Mouse (Mus musculus): ENCODE data around the gene Alkbh7. TPM values are rescaled to one million over a fixed set of nuclear protein-coding genes. Genes with fewer than 3 reads are reported as not detected.
A peak's percentile ranks its signal among the peaks of the same experiment; 100 is the strongest.

Gene Alkbh7
- total RNA-seq, 2 experiments from 2014 or later: 29.5 to 33.5 TPM

DNA sequence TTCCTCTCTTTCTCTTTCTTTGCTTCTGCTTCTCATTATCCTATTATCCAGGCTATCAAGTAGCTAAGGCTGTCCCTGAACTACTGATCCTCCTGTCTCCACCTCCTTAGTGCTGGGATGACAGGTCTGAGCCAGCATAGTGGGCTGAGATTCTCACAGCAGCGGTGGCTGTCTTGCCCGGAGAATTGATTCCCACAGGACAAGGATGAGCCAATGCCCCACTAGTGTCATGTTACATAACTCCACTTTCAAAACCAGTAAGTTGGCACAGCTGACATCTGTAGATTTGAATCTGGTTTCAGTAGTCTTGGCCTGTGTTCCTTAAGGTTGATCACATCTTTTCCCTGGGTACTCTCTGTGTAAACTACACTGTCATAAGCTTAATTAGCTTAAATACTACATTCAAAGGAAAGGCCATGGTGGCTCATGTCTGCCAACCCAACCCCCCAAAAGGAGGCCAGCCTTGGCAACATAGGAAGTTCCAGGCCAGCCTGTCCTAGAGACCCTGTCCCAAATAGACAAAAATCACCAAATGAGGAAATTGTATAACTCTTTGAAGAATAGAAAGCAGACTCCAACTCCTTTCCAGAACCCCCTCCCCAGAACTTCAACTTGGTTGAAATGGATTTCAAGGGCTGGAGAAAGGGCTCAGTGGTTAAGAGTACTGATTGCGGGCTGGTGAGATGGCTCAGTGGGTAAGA lies 10.9 kb upstream of the Alkbh7 start:
- no peak for DNase-seq

DNA sequence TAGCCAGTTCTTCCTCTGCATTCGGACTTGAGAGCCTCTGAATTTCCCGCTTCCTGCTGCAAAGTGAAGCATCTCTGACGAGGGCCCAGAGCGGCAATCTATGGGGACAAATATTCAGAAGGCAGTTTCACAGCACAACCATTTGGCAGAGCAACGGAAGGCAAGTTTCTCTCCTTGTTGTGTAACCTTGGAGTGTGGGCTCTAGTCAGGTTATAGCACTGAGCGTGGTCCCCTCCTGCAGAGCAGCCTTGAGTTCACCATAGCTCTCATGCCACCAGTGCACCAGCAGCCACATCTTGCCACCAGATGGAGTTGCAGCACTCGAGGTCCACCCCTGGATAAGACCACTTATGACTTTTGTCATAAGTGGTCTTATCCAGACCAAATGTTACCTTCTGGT lies 8.7 kb upstream of the Alkbh7 start:
- no peak for DNase-seq

DNA sequence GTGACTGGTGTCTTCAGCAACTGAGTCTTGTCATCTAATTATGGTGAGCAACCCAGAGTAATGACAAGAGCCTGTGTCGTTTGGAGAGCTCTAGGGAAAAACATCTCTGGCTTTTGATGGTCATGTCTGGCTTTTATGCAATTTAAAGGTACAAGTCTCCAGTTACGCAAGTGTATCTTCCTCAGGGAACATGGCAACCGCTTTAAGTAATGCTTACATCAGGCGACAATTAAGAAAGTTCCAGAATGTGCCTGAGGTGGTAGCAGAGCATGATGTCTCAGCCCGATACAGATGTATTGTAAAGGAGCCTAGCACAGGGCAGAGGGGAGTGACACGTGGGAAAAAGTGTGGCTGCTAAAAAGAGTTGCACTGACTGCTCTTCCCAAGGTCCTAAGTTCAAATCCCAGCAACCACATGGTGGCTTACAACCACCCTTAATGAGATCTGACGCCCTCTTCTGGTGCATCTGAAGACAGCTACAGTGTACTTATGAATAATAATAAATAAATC lies 8.2 kb upstream of the Alkbh7 start:
- no peak for DNase-seq

DNA sequence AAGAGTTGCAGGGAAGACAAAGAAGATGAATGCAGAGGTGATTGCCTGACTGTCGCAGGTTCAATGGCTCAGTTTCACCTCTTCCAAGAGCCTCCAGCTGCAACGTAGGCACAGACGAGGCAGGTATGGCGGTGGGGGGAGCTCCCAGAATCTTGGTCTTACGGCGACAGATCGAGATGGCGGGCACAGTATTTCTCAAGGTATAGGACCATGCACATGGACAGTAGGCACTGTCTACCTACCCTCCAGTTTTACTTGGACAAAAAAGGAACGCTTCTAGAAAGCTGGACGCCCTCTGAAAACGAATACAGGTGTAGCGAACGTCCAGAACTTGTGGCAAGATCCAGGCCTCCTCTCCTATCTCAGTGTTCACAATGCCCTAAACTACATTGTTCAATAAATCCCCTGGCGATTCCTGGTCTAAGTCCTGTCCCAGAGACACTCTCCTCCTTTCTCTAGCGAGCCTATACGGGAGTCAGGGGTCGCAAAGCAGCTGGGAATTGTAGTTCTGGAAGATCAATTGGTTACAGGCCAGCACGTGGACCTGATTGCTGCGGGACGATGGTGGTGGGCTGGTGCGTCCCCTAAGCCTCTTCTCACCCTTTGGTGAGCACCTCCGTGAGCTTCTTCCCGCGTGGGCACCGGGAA lies 7.5 kb upstream of the Alkbh7 start:
- peak; percentile 62 for DNase-seq

DNA sequence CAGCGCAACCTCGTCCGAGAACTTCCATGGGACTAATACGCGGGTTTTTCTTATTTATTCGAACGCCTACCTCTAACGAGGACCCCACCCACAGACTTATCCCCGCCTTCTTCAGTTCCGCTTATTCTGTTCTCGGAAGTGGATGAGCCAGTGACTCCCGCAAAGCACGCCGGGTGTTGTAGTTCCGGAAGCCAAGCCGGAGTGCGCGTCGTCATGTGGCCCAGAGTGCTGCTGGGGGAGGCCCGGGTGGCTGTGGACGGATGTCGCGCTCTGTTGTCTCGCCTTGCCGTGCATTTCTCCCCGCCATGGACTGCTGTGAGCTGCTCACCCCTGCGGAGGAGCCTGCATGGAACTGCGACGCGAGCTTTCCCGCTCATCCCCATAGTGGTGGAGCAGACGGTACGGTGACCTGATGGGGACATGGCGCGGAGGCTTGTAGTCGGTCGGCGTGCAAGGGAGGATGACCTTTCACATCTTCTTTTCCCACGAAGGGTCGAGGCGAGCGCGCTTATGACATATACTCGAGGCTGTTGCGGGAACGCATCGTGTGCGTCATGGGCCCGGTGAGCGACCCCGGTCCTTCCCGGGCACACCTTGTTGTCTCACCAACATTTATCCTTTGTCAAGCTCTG lies 6.9 kb upstream of the Alkbh7 start, which contains the start of gene Clpp:
Clpp (plus strand) TSS at position 191 of the 632 bp plus-strand sequence.
- peak; percentile 86 for DNase-seq

DNA sequence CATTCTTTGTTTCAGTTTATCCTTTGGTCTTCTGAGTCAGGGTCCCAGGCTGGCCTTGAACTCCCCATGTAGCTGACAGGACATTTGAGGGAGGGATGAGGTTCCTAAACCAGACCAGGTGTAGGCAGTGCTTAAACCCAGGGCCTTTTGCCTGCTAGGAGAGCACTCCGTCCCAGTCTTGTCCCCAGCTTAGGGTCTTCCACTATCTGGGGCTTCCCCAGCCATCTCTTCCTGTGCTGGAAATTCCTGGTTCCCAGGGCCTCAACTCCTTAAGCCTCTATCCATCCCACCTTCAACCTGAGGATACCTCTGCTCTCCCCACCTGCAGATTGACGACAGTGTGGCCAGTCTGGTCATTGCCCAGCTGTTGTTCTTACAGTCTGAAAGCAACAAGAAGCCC lies 6.2 kb upstream of the Alkbh7 start:
- no peak for DNase-seq

DNA sequence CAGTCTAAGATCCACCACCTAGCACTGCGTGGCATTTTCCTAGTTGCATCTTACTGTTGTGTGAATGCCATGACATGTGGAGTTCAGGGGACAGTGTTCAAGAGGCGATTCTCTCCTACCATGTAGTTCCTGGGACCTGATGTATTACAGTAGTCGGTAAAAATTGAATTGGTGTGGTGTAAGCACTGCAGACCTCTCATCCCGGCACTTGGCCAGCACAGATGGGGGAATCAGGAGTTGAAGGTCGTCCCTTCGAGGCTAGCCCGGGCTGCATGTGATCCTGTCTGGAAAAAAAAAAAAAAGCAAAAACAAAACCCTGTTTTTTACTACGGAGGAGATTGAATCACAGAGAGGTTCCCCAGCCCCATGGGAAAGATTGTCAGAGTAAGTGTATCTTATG lies 2.1 kb upstream of the Alkbh7 start:
- DNase-seq: no peak

DNA sequence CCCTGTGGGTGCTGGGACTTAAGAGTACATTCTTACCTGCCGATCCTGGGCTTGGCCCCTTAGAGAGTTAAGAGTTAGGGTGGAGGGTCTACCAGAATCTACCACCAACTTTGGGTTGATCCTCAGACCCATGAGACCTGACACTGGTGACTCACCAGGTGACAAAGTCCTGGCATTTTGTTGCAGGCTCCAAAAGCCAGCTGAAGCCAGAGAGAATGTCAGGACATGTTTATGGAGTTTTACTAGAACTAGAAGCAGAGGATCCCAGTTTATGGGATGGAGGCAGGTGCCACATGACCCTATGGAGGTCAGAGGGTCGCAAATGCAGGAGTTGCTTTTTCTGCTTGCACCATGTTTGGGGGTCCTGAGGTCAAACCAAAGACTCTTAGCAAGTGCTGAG lies 633 bp upstream of the Alkbh7 start:
- no peak for DNase-seq

DNA sequence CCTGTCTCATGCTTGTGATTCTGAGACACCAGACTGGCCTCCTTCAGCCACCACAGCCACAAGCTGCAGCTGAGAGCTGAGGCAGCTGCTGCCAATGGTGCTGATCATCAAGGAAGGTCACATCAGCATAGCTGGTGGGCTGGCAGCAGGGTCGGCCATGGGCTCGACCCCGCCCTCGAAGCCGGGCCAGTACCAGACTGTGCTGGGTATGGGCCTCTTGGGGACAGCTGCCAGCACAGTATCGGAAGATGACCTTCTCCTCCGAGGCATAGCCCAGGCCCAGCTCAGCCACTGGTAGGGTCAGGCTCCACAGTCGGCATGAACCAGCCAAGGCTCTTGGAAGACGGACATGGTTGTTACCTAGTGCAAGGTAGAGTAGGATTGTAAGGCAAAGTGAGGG lies 2.3 kb downstream of the Alkbh7 start:
- DNase-seq: no peak

DNA sequence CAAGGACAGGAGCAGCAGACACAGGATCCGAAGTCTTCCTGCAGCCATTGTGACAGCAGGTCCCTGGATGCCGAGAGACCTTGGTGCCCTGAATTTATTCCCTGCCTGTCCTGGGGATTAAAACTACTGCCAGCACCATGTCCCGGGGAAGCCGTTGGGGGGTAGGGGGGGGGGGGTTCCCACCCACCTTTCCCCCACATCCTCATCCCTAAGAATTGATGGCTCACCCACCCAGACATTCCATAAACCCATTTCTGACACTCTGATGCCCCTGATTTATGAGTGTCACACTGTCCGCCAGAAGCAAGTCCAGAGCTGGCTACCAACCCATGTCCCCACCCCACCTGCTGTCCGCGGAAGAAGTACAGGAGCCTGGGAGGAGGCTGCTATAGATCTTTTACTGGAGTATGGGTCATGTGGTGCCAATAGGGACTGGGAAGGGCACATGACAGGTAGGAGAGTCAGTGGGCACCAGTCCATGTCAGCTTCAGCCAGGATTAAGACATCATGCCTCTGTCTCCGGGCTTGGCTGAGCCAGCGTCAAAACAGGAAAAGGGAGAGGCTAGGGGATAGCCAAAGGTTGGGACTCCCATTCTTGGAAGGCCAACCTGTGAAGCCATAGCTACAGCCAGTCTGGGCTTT lies 3.0 kb downstream of the Alkbh7 start, which contains the start of gene Pspn:
Pspn (minus strand) TSS at position 51 of the 642 bp plus-strand sequence.
- DNase-seq: no peak

DNA sequence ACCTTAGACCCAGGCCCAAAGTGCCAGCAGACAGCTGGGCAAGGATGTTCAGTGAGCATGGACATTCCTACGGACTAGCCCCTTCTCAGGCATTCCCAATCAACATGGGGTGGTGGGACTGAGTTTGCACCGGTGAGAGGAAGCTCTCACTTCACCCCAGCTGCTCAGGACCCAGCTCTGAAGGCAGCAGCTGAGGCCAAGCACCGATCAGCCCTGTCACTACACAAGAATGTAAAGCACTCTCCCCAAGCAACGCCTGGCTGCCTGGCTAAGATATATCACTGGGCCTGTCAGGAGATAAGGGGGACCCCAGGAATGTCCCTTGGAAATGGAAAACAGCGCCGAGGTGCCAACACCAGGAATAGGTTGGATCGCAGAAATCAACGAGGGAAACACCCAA lies 4.1 kb downstream of the Alkbh7 start:
- no peak for DNase-seq

DNA sequence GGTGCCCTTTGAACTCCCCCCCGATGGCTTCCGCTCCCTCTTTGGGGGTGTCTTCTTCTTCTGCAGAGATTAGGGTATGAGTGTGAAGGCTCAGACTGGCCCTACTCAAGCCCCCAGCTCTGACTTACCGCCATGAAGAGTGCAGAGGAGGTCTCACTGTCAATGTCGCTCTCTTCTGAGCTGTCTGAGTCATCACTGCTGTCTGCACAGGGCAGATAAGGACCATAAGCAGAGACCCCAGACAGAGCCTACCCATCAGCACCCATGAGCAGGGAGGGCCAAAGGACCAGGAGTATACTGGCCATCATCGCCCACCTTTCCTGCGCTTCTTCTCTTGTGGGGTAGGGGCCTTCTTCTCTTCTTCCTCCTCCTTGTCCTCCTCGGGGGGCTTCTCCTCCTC lies 6.9 kb downstream of the Alkbh7 start:
- DNase-seq: no peak

DNA sequence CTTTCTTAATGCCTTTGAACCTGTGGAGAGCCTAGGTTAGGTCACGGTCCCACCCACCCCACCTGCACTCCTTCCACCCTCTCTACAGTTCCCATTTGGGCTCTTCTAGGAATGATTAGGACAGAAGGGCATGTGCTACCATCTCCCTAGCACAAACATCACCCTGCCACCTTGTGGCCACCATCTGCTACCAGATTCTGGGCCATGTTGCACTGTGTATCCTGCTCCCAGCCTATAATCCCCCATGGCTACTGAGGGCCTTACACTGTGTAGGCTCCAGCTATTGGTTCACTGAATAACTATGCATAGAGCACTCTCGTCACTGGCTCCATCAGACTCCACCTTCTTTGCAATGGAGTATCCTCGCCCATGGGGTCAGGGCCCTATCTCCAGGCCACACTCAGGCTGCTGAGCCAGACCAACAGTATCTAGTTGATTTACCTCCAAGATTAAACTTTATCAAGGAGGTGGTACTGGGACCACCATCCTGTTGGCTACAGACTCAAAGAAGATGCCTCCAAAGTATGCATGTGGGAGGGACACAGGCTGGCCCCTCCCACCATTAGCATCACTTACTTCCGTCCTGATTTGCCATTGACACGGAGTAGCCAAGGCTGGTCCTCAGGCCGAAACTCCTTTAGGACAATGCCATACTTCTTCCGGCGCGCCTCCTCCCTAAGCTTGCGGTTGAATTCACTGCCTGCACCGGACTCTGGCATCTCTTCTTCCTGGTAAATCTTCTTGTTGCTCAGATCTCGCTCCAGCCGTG lies 10.2 kb downstream of the Alkbh7 start:
- no peak for DNase-seq

DNA sequence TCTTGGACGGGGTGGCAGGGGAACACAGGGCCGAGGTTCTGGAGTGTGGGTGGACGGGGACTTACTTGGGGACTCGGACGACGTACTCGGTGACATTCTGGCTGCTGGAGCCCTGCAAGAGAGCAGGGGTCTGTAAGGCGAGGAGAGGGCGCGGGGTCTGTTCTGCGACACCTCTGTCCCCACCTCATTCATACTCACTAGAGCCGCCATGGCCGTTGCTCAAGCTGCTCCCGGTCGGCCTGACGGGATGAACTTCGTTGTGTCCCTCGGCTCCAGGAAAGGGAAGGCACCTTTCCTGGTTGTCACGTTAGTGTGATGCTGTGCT lies 13.7 kb downstream of the Alkbh7 start:
- DNase-seq: no peak

DNA sequence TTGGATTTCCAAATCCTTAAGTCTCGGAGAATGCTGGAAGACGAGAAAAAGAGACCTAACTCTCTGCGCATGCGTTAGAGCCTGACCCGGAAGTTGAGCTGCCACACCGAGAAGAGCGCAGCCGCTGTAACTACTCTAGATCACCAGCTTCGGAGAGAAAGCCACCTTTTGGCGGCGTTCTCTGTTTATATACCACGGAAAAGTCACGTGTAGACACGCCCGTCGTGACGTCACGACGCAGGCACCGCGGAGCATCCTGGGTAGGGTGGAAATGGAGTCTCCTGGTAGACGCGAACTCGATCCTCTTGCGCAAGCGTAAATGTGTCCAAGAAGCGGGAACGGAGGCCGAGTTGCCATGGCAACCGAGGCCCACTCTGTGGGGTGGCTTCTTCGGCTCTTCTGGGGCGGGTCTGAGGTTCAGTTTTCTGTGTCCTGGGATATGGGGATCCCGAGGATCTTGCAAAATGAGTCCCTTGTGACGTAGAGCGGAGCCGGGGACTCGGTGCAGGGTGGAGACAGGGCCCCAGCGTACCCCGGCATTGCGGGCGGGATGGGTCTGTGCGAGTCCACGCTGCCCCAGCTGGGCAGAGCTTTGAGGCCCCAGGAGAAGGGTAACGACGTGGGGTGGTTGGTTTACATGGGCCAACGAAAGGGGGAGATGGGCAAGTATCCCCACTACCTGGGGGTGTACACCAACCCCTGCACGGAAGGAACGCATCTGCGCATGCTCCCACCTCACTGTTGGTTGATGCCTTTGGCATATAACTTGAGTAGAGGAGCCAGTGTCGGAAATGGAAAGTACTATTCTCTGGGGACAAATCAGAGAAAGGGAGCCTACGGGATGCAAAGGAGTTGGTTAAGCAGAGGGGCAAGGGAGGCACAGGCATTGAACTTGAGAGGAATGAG lies 14.3 kb downstream of the Alkbh7 start, which contains the start of the genes Gtf2f1 and Gm17949:
Gtf2f1 (minus strand) TSS at position 53 of the 906 bp plus-strand sequence.
Gm17949 (plus strand) TSS at position 234 of the 906 bp plus-strand sequence.
- peak; percentile 87 for DNase-seq

DNA sequence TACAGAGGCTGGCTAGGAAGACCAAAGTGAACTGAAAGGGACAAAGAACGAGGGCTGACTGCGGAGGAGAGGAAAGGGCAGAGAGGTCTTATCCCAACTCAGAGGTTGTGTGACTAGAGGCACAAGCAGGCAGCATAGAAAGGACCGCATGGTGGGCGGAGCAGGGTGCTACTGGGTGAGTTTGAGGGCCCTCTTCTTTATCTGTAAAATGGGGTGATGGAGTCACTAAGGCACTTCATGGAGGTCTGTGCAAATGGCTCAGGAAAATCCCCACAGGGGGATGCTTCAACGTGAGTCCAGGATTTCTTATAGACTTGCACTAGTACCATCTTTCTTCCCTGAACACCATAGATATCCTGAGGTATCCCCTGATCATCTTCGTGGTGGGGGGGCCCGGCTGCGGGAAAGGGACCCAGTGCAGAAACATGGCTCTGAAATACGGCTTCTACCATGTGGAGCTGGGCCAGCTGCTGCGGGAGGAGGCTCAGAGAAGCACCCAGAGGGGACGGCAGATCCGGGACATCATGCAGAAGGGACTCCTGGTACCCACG lies 15.2 kb downstream of the Alkbh7 start:
- no peak for DNase-seq

DNA sequence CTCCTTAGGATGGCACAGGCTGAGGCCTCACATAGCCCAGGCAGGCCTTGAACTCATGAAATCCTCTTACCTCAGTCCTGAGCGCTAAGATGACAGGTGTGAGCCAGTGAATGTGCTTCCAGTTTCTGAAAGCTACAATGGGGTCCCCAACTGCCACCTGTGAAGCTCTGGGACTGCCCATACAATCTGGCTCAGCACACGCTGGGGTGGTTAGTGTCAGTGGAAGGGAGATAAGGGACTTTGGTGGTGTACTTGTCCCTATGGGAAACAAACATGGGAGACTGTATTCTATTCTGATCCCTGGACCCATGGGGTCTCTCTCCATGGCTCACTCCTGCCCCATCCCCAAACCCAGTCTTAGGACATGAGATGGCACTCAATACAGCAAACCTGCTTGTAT lies 22.6 kb downstream of the Alkbh7 start:
- DNase-seq: no peak

DNA sequence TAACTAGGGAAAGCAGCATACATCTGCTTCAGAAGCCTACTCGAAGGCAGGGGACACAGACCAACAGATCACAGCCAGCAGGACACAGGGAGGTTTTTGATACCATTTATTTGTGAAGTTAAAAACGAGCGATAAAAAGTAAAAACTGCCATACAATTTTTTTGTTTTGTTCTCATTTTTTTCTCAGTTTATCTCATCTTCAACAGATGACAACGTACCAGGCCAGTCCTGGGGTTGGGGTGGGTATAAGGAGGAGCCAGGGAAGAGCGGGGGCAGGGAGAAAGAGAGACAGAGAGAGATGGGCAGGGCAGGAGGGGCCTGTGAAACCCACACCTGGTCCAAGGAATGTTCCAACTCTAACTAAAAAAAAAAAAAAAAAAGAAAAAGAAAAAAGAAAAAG lies 23.8 kb downstream of the Alkbh7 start:
- DNase-seq: no peak

DNA sequence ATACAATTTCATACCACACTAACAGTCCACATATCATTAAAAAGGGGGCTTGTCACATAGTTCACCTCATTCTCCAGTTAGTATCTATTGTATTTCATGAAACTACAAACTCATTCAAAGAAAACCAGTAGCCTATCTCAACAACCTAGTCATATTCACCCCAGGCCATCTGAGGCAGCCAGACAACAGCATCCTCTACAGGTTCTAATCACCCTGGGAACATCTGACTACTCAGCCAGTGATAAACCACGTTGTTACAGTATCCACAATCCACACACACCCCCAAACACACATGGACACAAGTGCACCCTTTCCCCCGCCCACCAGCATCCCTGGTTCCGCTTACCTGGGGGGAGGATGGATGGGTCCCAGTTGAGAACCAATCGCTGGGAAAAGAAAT lies 30.3 kb downstream of the Alkbh7 start:
- no peak for DNase-seq

DNA sequence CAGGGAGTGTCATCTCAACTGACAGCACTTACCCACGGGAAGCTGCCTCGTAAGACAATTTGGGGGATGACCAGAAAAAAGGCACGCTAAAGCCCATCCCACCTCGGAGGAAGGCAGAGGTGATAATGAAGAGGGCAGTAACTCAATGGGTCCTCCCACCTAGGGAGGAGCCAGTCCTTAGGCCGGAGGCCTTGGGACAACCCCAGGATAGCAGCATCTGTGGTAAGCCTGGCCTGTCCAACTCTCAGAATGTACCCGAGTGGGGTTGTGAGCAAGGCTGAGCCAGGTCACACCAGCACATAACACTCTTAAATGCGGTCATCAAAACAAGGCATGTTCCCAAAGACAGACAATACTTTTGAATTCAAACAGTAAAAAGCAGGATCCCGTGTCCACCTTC lies 32.6 kb downstream of the Alkbh7 start:
- DNase-seq: no peak

All from gastrocnemius, postnatal 10 days (tissue).